Mouse (Mus musculus): ENCODE measurements around the gene Gm8693.
"Not testable (repeated sequence)": the region's sequence is repeated elsewhere in the genome, so short reads cannot be mapped to it uniquely, and the experiment has no call there.

- TF ChIP-seq CTCF (IDR thresholded peaks at IDR 0.05; ENCODE audit: low read depth, low read length); POLR2A (IDR thresholded peaks at IDR 0.05; ENCODE audit: insufficient read depth, low read length): not testable (repeated sequence)
Observed at GRCm38 (mm10) chr7:22692217-22692616, at the start of gene Gm8693.
